Mouse (Mus musculus): ENCODE data around the gene Cwc22.

GRCm38 (mm10) chr2:77978256-77978655, 32.1 kb upstream of the Cwc22 start:
- TF ChIP-seq USF1 (IDR thresholded peaks at IDR 0.05; ENCODE audit: low read depth) = no peak
- no peak for TF ChIP-seq CTCF (IDR thresholded peaks at IDR 0.05; ENCODE audit: control insufficient read depth, insufficient read depth, insufficient read length)
- TF ChIP-seq MAX (IDR thresholded peaks at IDR 0.05) = no peak
- no peak for TF ChIP-seq MYOG (IDR thresholded peaks at IDR 0.05; ENCODE audit: control insufficient read depth, extremely low read depth, insufficient read length)
- TF ChIP-seq CEBPB (IDR thresholded peaks at IDR 0.05; ENCODE audit: low read depth) = no peak
- TF ChIP-seq MYOD1 (IDR thresholded peaks at IDR 0.05; ENCODE audit: control insufficient read depth, insufficient read length, low read depth) = no peak

All from C2C12 (cell line).